Mouse (Mus musculus): ENCODE data around the gene Ggta1.

GRCm38 (mm10) chr2:35462791-35463281 lies at the start of gene Ggta1:
- TF ChIP-seq POLR2A (IDR thresholded peaks at IDR 0.05; ENCODE audit: insufficient read length, low read depth) (no peak), MAX (IDR thresholded peaks at IDR 0.05; ENCODE audit: low read depth) (no peak), POLR2AphosphoS2 (IDR thresholded peaks at IDR 0.05; ENCODE audit: insufficient read length, low read depth) (no peak), E2F4 (IDR thresholded peaks at IDR 0.05; ENCODE audit: insufficient read depth) (no peak), TCF12 (IDR thresholded peaks at IDR 0.05; ENCODE audit: insufficient read depth, poor library complexity, severe bottlenecking) (no peak), MYOG (IDR thresholded peaks at IDR 0.05; ENCODE audit: control insufficient read depth in 1 of 3, insufficient read depth in 1 of 3, insufficient read length in 2 of 3, low read depth in 2 of 3) (no peak)

Data from myocyte (in vitro differentiated cells).